Mouse (Mus musculus) c-Kit-positive CD71-positive TER-119-negative erythroid progenitor cells, embryonic 14.5 days (primary cell): ENCODE results near the gene Pebp1.

Source experiments
- DNase-seq: peaks from one replicate; pipeline ENCODE4 v3.0.0-alpha.2; 2013; ENCODE audit warnings: low read depth

Gene Pebp1

GRCm38 (mm10) chr5:117285266-117285665 lies 2.2 kb downstream of the Pebp1 start:
- DNase-seq, result no peak

GRCm38 (mm10) chr5:117284682-117285081 lies 2.7 kb downstream of the Pebp1 start:
- DNase-seq, result no peak

- DNase-seq, result no peak
These were observed 3.4 kb downstream of the Pebp1 start for GRCm38 (mm10) chr5:117284029-117284428.

DNA sequence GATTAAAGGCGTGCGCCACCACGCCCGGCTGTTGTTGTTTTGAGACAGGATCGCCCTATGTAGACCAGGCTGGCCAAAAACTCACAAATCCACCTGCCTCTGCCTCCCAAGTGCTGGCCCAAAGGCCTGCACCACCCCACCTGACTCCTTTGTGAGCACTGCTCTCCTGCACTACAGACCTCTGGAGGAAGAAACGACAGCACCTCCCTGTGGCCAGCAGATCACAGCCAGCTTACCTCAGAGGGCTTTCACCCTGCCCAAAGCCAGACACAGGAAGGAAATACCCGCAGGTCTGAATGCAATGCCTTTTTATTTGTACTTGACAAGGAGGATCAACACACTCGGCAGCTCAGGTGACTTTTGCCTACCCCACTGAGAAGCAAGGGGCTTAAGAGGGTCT lies 5.1 kb downstream of the Pebp1 start:
- no peak for DNase-seq

DNA sequence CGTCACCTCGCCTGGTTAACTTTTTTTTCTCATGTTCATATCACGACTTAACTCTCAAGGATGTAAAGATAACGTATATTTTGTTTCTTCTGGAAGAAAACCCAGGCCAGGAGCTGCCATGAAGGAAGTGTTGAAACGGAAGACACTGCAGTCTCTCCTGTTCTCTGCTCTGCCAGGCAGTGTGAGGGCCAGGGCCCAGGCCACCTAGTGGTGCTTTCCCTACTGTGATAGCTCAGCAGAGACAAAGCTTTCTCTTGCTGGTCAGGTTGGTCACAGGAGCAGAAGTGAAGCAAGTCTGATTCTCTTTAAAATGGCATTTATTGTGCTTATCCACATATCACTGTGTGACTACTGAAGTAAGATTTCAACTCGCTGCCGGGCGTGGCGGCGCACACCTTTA lies 5.9 kb downstream of the Pebp1 start:
- DNase-seq, result no peak

- no peak for DNase-seq
These were observed 7.8 kb downstream of the Pebp1 start for GRCm38 (mm10) chr5:117279669-117280050.

- no peak for DNase-seq
These were observed 8.4 kb downstream of the Pebp1 start for GRCm38 (mm10) chr5:117278809-117279668.

DNA sequence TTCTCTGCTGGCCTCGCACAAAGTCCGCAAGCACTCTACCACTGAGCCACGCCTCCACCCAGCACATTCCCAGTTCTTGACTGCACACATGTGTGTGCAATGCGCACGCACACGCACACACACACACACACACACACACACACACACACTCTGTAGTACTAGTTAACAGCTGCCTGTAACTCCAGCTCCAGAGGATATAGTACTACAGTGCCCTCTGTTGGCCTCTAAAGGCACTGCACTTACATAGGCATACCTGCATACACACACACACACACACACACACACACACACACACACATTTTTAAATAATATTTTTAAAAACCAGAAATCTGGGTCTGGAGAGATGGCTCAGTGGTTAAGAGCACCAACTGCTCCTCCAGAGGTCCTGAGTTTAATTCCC lies 9.6 kb downstream of the Pebp1 start:
- DNase-seq, result no peak

DNA sequence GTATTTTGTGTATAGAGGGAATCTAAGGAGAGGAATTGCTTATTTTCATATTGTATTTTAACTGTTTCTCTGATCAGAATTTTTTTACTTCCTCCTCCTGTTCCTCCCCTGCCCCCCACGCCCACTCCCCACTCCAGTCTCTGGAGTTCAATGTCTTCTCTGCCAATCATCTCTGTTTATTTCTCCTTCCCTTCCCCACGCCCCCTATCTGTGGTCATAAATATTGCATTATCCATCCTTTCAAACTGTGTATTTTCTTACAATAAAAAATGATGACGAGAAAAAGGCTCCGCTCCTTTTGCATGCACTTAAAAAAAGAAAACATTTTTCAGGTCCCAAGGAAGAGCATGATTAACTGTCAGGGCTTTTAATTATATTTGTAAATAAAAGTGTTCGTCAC lies 12.6 kb downstream of the Pebp1 start:
- no peak for DNase-seq

DNA sequence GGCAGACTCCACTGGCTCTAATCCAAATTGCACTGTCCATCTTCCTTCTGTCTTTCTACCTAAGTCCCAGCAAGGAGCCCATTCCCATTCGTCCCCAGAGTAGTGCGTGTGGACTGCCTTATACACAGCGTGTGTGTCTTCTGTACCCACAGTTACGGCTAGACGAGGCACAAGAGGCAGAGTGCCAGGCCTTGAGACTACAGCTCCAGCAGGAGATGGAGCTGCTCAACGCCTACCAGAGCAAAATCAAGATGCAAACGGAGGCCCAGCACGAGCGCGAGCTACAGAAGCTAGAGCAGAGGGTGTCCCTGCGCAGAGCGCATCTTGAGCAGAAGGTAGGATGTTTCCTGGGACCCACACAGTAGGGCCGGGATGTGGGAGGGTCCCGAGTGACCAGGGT lies 15.5 kb downstream of the Pebp1 start:
- no peak for DNase-seq

GRCm38 (mm10) chr5:117269395-117269794 lies 18.0 kb downstream of the Pebp1 start:
- DNase-seq, result no peak

DNA sequence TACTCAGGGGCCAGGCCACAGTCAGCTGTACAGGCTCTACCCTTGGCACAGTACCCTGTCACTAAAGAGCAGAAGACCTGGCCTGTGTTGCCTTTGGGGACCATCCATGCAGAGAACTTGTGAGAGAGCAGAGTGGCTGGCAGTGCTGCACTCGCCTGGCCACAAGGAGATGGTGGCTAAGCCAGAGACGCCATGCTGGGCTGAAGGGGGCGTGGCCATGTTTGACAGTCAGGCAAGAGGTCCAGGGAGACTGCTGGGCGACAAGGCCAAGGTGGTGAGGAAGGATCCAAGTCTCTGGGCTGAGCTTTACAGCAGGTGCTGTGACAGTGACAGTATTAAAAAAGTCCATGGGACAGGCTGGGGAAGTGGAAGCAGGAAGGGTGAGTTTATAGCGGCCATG lies 18.7 kb downstream of the Pebp1 start:
- DNase-seq, result no peak

DNA sequence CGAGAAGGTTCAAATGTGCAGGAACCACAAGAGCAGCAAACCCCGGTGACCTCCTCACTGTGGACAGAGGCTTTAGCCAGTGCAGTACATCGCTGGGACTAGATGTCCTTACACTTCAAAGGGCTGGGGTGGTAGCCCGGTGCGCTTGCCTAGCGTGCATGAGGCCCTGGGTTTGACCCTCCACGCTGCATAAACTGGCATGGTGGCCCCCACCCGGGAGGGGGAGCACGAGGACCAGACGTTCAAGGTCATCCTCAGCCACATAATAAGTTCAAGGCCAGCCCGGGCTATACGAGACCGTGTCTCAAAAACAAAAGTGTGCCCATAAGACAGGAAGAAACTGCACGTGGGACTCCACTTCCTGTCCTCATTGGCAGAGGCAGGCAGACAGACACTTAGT lies 19.5 kb downstream of the Pebp1 start:
- DNase-seq, result no peak

DNA sequence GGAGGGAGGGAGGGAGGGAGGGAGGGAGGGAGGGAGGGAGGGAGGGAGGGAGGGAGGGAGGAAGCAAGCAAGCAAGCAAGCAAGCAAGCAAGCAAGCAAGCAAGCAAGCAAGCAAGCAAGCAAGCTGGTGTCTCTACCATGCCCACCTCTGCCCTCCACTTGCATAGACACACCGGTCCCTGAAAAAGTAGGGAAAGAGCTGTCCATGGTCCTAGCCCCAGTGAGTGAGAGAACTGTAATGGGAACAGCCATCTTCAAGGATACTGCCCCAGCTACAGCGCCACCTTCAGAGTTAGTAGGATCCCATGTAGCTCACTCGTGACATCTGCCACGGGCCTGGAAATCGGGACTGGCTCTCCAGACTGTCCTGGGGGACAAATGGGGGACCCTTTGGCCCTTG lies 22.7 kb downstream of the Pebp1 start:
- DNase-seq, result no peak

DNA sequence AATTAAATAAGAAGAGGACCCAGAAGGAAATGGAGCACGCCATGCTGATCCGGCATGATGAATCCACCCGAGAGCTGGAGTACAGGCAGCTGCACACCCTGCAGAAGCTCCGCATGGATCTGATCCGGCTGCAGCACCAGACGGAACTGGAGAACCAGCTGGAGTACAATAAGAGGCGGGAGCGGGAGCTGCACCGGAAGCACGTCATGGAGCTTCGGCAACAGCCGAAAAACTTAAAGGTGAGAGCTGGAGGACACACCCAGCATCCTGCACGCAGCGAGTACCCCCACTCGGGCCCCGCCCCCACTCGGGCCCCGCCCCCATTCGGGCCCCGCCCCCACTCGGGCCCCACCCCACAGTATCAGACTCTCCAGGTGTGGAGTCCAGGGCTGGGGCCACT lies 23.9 kb downstream of the Pebp1 start:
- no peak for DNase-seq

DNA sequence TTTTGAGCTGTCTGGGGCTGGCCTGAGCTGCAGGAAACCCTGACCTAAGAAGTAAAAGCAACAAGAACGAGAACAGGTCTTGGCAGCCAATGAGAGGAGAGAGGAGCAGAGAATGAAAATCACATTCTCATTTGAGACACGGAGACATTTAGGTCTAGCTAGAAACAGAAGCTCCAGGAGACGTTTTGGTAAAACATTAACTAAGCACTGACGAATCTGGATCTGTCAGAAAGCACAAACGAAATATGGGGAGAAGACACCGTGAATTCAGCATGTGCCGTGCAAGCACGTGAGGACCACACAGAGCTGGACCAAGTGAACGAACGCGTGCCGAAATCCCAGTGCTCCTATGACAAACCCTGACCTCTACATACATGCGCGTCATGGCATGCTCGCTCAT lies 29.1 kb downstream of the Pebp1 start:
- no peak for DNase-seq

GRCm38 (mm10) chr5:117251763-117252162 lies 35.7 kb downstream of the Pebp1 start:
- DNase-seq, result no peak

GRCm38 (mm10) chr5:117250796-117251195 lies 36.6 kb downstream of the Pebp1 start:
- DNase-seq, result no peak

DNA sequence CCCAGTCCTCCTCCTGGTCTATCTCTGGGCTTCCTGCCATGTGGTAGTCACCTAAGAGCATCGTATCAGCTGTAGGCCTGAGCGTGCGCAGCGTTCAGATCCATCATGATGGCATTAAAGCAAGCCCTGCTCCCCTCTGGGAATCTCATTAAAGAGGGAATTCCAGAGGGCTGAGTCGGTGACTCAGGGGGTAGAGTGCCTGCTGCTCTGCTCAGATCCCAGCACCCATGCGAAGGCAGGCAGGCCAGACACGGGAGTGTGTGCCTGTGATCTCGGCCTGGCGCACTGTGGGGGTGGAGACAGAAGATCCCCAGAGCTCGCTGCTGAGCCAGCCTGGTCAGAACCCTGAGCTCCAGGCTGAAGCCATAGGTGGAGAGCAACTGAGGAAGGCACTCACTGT lies 39.1 kb downstream of the Pebp1 start:
- DNase-seq, result no peak

DNA sequence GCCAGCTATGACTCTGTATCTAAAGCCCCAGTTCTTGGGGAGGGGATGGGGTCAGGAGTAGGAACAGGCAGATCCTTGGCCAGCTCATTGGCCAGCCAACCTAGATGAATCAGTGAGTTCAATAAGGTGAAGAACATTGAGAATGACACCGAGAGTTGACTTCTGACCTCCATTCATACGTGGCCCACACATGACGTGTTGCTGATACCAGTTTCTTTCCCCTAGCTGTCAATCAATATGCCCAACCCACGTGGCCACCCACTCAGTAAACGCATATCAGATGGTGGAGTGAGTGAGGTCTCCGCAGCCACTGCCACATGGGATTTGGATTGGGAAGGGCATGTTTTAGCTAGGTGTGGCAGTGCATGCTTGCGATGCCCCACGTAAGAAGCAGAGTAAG lies 42.3 kb downstream of the Pebp1 start:
- DNase-seq, result no peak

- DNase-seq, result no peak
These were observed 44.5 kb downstream of the Pebp1 start for GRCm38 (mm10) chr5:117242671-117243478.

DNA sequence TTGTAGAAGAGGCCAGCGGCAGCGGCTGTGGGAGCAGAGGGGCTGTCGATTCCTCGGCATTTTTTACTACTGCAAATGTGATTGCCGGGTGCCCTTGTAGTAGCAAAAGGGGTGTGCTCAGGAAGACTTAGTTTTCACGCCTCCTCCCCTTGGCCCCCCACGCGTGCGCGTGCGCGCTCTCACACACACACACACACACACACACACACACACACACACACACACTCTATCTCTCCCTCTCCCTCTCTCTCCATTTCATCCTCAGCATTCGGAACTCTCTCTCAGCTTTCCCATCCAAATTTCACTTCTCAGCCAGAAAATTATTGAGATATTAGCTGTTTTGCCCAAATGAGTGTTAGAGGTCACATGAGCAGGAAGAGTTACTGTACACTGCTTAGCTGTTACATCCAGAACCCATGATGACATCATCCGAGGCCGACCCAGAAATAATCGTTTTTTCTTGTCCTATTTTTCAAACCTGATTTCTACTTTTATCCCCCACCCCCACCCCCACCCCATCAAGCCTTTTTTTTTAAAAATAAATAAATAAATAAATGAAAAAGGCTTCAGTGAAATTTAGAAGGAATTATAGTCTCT lies 45.4 kb downstream of the Pebp1 start:
- no peak for DNase-seq

- no peak for DNase-seq
These were observed 46.6 kb downstream of the Pebp1 start for GRCm38 (mm10) chr5:117240761-117241322.
